In the genomic region with DNA sequence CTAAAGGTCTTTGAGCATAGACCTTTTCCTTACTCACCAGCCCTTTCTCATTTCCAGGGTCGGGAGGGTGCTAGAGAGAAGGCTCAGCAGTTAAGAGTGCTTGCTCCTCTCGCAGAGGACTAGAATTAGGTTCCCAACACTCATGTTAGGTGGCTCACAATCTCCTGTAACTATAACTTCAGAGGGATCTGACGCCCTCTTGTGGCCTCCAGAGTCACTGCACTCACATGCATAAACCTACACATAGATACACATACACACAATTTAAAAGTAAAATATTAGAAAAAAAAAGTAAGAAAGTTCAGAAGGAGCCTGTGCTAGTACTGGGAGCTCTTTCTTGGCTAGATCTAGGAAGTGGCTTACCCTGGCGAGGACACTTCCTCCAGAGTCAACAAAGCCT, we compare ENCODE assay signal across 25 mouse cellular contexts. TPM values are rescaled to one million over a fixed set of nuclear protein-coding genes. Genes with fewer than 3 reads are reported as not detected.
DNase-seq lines count a peak whose midpoint lies in the region; ATAC-seq and TF ChIP-seq lines count a peak whose summit lies in the region.
"Had no signal": no experiment of that assay in that cellular context is flagged by ENCODE, and none has a peak within 500 bp of the region (broad histone marks: within the 10 kb centered on the region; RNA-seq: fewer than 3 reads in every experiment).

No protein-coding gene starts in this region.

- no peak overlapping the region for H3K4me3 ChIP-seq in hindbrain, postnatal 0 days (ENCODE audit: low read length)
- H3K4me3 ChIP-seq in hindbrain, embryonic 14.5 days (replicated peaks; ENCODE audit: low read length) = no peak overlapping the region
- no peak overlapping the region for H3K4me3 ChIP-seq in lung, postnatal 0 days (ENCODE audit: low read depth, low read length)
- H3K4me3 ChIP-seq in G1E (ENCODE audit: low read depth, low read length) = no peak overlapping the region
- H3K4me3 ChIP-seq in stomach, postnatal 0 days (ENCODE audit: low read depth, low read length) = no peak overlapping the region
- H3K4me3 ChIP-seq: forebrain, embryonic 13.5 days; hindbrain, embryonic 13.5 days; intestine, embryonic 15.5 days; limb, embryonic 15.5 days; midbrain, embryonic 15.5 days; myocyte; neural tube, embryonic 13.5 days had no signal

- H3K9me3 ChIP-seq in hindbrain, postnatal 0 days (ENCODE audit: low read length) = no peaks in the 10 kb centered on the region
- H3K9me3 ChIP-seq in hindbrain, embryonic 14.5 days (ENCODE audit: control insufficient read depth, low read length) = no peaks in the 10 kb centered on the region
- no peaks in the 10 kb centered on the region for H3K9me3 ChIP-seq in lung, postnatal 0 days (ENCODE audit: low read length)
- H3K9me3 ChIP-seq in G1E (replicated peaks) = peaks cover 4% of the 10 kb centered on the region
- no peaks in the 10 kb centered on the region for H3K9me3 ChIP-seq in stomach, postnatal 0 days (ENCODE audit: control insufficient read depth, low read length)
- H3K9me3 ChIP-seq: forebrain, embryonic 13.5 days; hindbrain, embryonic 13.5 days; intestine, embryonic 15.5 days; limb, embryonic 15.5 days; midbrain, embryonic 15.5 days; neural tube, embryonic 13.5 days had no signal

- no peak for ATAC-seq in hindbrain, postnatal 0 days
- no peak for ATAC-seq in hindbrain, embryonic 14.5 days (ENCODE audit: low FRiP score)
- ATAC-seq in lung, postnatal 0 days = no peak
- ATAC-seq in G1E (ENCODE audit: extremely low read depth, insufficient number of reproducible peaks, low FRiP score, poor library complexity, severe bottlenecking) = no peak
- no peak for ATAC-seq in stomach, postnatal 0 days (ENCODE audit: low FRiP score, low TSS enrichment)
- ATAC-seq: forebrain, embryonic 13.5 days; intestine, embryonic 15.5 days; midbrain, embryonic 15.5 days had no signal

- no peaks in the 10 kb centered on the region for H3K27me3 ChIP-seq in hindbrain, postnatal 0 days (ENCODE audit: insufficient read depth, low read length)
- H3K27me3 ChIP-seq in hindbrain, embryonic 14.5 days (ENCODE audit: control insufficient read depth, insufficient read depth, low read length) = no peaks in the 10 kb centered on the region
- H3K27me3 ChIP-seq in lung, postnatal 0 days (replicated peaks; ENCODE audit: insufficient read depth, low read length) = no peaks in the 10 kb centered on the region
- peaks cover 20% of the 10 kb centered on the region for H3K27me3 ChIP-seq in G1E (ENCODE audit: insufficient read depth, low read length)
- H3K27me3 ChIP-seq in stomach, postnatal 0 days (ENCODE audit: control insufficient read depth, insufficient read depth, low read length) = no peaks in the 10 kb centered on the region
- H3K27me3 ChIP-seq: forebrain, embryonic 13.5 days; hindbrain, embryonic 13.5 days; intestine, embryonic 15.5 days; limb, embryonic 15.5 days; midbrain, embryonic 15.5 days; neural tube, embryonic 13.5 days had no signal

- no peak for DNase-seq in hindbrain, postnatal 0 days (ENCODE audit: low spot score)
- no peak for DNase-seq in hindbrain, embryonic 14.5 days (ENCODE audit: low spot score)
- DNase-seq in lung, postnatal 0 days (ENCODE audit: low spot score) = no peak
- no peak for DNase-seq in lung, adult 18-20 months
- DNase-seq in G1E (ENCODE audit: low spot score) = no peak
- DNase-seq in stomach, postnatal 0 days (ENCODE audit: low spot score) = no peak
- no peak for DNase-seq in c-Kit-positive CD71-positive TER-119-positive erythroid progenitor cells, embryonic 14.5 days (ENCODE audit: low spot score)
- DNase-seq: adrenal gland, adult 2 months; B cell, adult 2 months; cerebellum, adult 18-20 months; cerebellum, postnatal 25 days; gastrocnemius, postnatal 25 days; kidney, adult 8-10 months; kidney, postnatal 25 days; layer of hippocampus, adult 9-11 months; left cerebral cortex, postnatal 4 days; lung, adult 2 months; thymus, postnatal 36 days had no signal

- H3K9ac ChIP-seq in hindbrain, postnatal 0 days (replicated peaks; ENCODE audit: low read length) = no peak overlapping the region
- no peak overlapping the region for H3K9ac ChIP-seq in hindbrain, embryonic 14.5 days
- no peak overlapping the region for H3K9ac ChIP-seq in lung, postnatal 0 days (replicated peaks; ENCODE audit: low read depth)
- no peak overlapping the region for H3K9ac ChIP-seq in stomach, postnatal 0 days (ENCODE audit: low read length)
- H3K9ac ChIP-seq: forebrain, embryonic 13.5 days; hindbrain, embryonic 13.5 days; intestine, embryonic 15.5 days; limb, embryonic 15.5 days; midbrain, embryonic 15.5 days; neural tube, embryonic 13.5 days had no signal

- no peak overlapping the region for H3K4me2 ChIP-seq in hindbrain, postnatal 0 days (ENCODE audit: low read depth, low read length)
- no peak overlapping the region for H3K4me2 ChIP-seq in hindbrain, embryonic 14.5 days (replicated peaks)
- H3K4me2 ChIP-seq in lung, postnatal 0 days (replicated peaks; ENCODE audit: low read depth, low read length) = no peak overlapping the region
- no peak overlapping the region for H3K4me2 ChIP-seq in stomach, postnatal 0 days (replicated peaks; ENCODE audit: low read depth)
- H3K4me2 ChIP-seq: forebrain, embryonic 13.5 days; hindbrain, embryonic 13.5 days; intestine, embryonic 15.5 days; limb, embryonic 15.5 days; midbrain, embryonic 15.5 days; neural tube, embryonic 13.5 days had no signal

- TF ChIP-seq EP300 in lung, postnatal 0 days (IDR thresholded peaks at IDR 0.05) = no peak
- no peak for TF ChIP-seq EP300 in stomach, postnatal 0 days (optimal IDR thresholded peaks at IDR 0.05)

- no peaks in the 10 kb centered on the region for H3K4me1 ChIP-seq in hindbrain, postnatal 0 days (ENCODE audit: insufficient read depth, low read length)
- H3K4me1 ChIP-seq in hindbrain, embryonic 14.5 days (replicated peaks; ENCODE audit: control insufficient read depth, insufficient read depth, low read length) = no peaks in the 10 kb centered on the region
- peaks cover 3% of the 10 kb centered on the region; the same call in 1 of the 2 replicates for H3K4me1 ChIP-seq in lung, postnatal 0 days (ENCODE audit: insufficient read depth, low read depth, low read length)
- H3K4me1 ChIP-seq in G1E (ENCODE audit: insufficient read depth, low read depth, low read length) = no peaks in the 10 kb centered on the region
- H3K4me1 ChIP-seq in stomach, postnatal 0 days (replicated peaks; ENCODE audit: control insufficient read depth, insufficient read depth) = no peaks in the 10 kb centered on the region
- H3K4me1 ChIP-seq: hindbrain, embryonic 13.5 days; intestine, embryonic 15.5 days; midbrain, embryonic 15.5 days; neural tube, embryonic 13.5 days had no signal

- H3K27ac ChIP-seq in hindbrain, postnatal 0 days = no peak overlapping the region
- H3K27ac ChIP-seq in hindbrain, embryonic 14.5 days = no peak overlapping the region
- no peak overlapping the region for H3K27ac ChIP-seq in lung, postnatal 0 days (ENCODE audit: low read length)
- H3K27ac ChIP-seq in stomach, postnatal 0 days (replicated peaks) = no peak overlapping the region
- H3K27ac ChIP-seq: forebrain, embryonic 13.5 days; hindbrain, embryonic 13.5 days; intestine, embryonic 15.5 days; limb, embryonic 15.5 days; midbrain, embryonic 15.5 days; neural tube, embryonic 13.5 days had no signal

- no peaks in the 10 kb centered on the region; the same call in 1 of the 2 replicates for H3K36me3 ChIP-seq in hindbrain, postnatal 0 days (ENCODE audit: insufficient read depth, low read length)
- H3K36me3 ChIP-seq in hindbrain, embryonic 14.5 days (replicated peaks; ENCODE audit: control insufficient read depth, insufficient read depth) = peaks cover 84% of the 10 kb centered on the region
- no peaks in the 10 kb centered on the region for H3K36me3 ChIP-seq in lung, postnatal 0 days (ENCODE audit: insufficient read depth, low read length)
- H3K36me3 ChIP-seq in G1E (replicated peaks) = no peaks in the 10 kb centered on the region
- H3K36me3 ChIP-seq in stomach, postnatal 0 days (ENCODE audit: control insufficient read depth, insufficient read depth, low read length) = no peaks in the 10 kb centered on the region
- H3K36me3 ChIP-seq: intestine, embryonic 15.5 days; limb, embryonic 15.5 days had no signal

- TF ChIP-seq CTCF in hindbrain, postnatal 0 days (IDR thresholded peaks at IDR 0.05; ENCODE audit: low read depth) = peak; percentile 24
- TF ChIP-seq CTCF in lung, postnatal 0 days (IDR thresholded peaks at IDR 0.05) = peak; percentile 35
- peak; percentile 21; the same call in 1 of the 2 replicates for TF ChIP-seq CTCF in G1E (IDR thresholded peaks at IDR 0.05; ENCODE audit: low read depth, low read length)
- peak; percentile 29; the same call in 1 of the 2 replicates for TF ChIP-seq CTCF in stomach, postnatal 0 days (IDR thresholded peaks at IDR 0.05; ENCODE audit: low read depth)

- WGBS in hindbrain, postnatal 0 days = 96% methylated on average over 4 of the region's 4 CpGs
- WGBS in hindbrain, embryonic 14.5 days = 97% methylated on average over 4 of the region's 4 CpGs
- WGBS in lung, postnatal 0 days = 90% methylated on average over 4 of the region's 4 CpGs
- 92% methylated on average over 4 of the region's 4 CpGs for WGBS in stomach, postnatal 0 days

RNA-seq across cellular contexts. Expression of a gene that starts 55.5 kb away (rescaled TPM):
- total RNA-seq in hindbrain, postnatal 0 days (2014; rRNA removed) = 6.0 and 8.3 TPM in 2 replicates
- polyA plus RNA-seq in hindbrain, postnatal 0 days (2015; fragmentation: Nextera tagmentation; extraction: Ambion mirVana) = 50.8 and 51.8 TPM in 2 replicates
- 37.1 and 44.4 TPM in 2 replicates for polyA plus RNA-seq in hindbrain, embryonic 14.5 days (2014; fragmentation: Nextera tagmentation; extraction: Ambion mirVana)
- polyA plus RNA-seq in lung, postnatal 0 days (2015; fragmentation: Nextera tagmentation; extraction: Ambion mirVana) = 37.8 and 38.7 TPM in 2 replicates
- total RNA-seq in G1E (2014; fragmentation: Nextera tagmentation) (34.2 and 40.3 TPM in 2 replicates), G1E (2017) (32.9 and 50.2 TPM in 2 replicates)
- polyA plus RNA-seq in G1E (2012) = 0.77 and 1.0 TPM in 2 replicates
- 61.4 and 65.2 TPM in 2 replicates for polyA plus RNA-seq in stomach, postnatal 0 days (2015; fragmentation: Nextera tagmentation; extraction: Ambion mirVana)

RNA-seq across cellular contexts. Expression of a gene that starts 59.8 kb away (rescaled TPM):
- total RNA-seq in hindbrain, postnatal 0 days (2014; rRNA removed) = 112 and 125 TPM in 2 replicates
- polyA plus RNA-seq in hindbrain, postnatal 0 days (2015; fragmentation: Nextera tagmentation; extraction: Ambion mirVana) = 164 and 165 TPM in 2 replicates
- 167 and 177 TPM in 2 replicates for polyA plus RNA-seq in hindbrain, embryonic 14.5 days (2014; fragmentation: Nextera tagmentation; extraction: Ambion mirVana)
- 88.9 and 92.9 TPM in 2 replicates for polyA plus RNA-seq in lung, postnatal 0 days (2015; fragmentation: Nextera tagmentation; extraction: Ambion mirVana)
- total RNA-seq in G1E (2014; fragmentation: Nextera tagmentation) (139 and 169 TPM in 2 replicates), G1E (2017) (147 and 163 TPM in 2 replicates)
- 25.6 and 38.1 TPM in 2 replicates for polyA plus RNA-seq in G1E (2012)
- polyA plus RNA-seq in stomach, postnatal 0 days (2015; fragmentation: Nextera tagmentation; extraction: Ambion mirVana) = 132 and 140 TPM in 2 replicates

Comparison
In these comparisons a context has a peak if more than half of its experiments do, and no peak if none do; other contexts are left out.
1. RNA of a gene that starts 55.5 kb away (polyA plus RNA-seq): 61.4 to 65.2 TPM in stomach, postnatal 0 days, 50.8 to 51.8 TPM in hindbrain, postnatal 0 days, 37.1 to 44.4 TPM in hindbrain, embryonic 14.5 days and 37.8 to 38.7 TPM in lung, postnatal 0 days; 0.77 to 1.0 TPM in G1E; every median in the first group is over 10 times any median in the second.
2. Peak in every context shown above with its lines, with median percentiles within 50 percentile points of each other: CTCF ChIP-seq.